Mouse (Mus musculus) olfactory bulb, adult 2 months (tissue): ENCODE results near the gene Elovl6.

Experiments
- CTCF ChIP-seq: fragments of 200-500 bp; IDR thresholded peaks from 2 replicates; pipeline ENCODE4 v1.5.1; 2012; ENCODE audit warnings: low read depth, mild to moderate bottlenecking, low read length, moderate library complexity; ENCODE audit not compliant: insufficient read depth
- POLR2A ChIP-seq: fragments of 200-500 bp; IDR thresholded peaks from 2 replicates; pipeline ENCODE4 v1.6.1; 2012; ENCODE audit warnings: mild to moderate bottlenecking, low read depth, low read length, moderate library complexity; ENCODE audit not compliant: insufficient read depth

- TF ChIP-seq CTCF (no peak), POLR2A (no peak)
Measured at GRCm38 (mm10) chr3:129646781-129647180, 114.6 kb downstream of the Elovl6 start.
